Mouse (Mus musculus) intestine, embryonic 16.5 days (tissue): ENCODE measurements around the gene Skor1. TPM values are rescaled to one million over a fixed set of nuclear protein-coding genes. Genes with fewer than 3 reads are reported as not detected.

ENCODE experiments used
- ATAC-seq: fragments of 200-750 bp; cut with Nextera tagmentation; 2 replicates; pipeline ENCODE4 v1.8.0; 2017; ENCODE audit warnings: moderate TSS enrichment, moderate library complexity
- H3K27ac ChIP-seq: fragments of 300-500 bp; sonication (generic); 2 replicates; pipeline ENCODE4 v1.5.1; 2014; ENCODE audit warnings: mild to moderate bottlenecking, low read length
- H3K27me3 ChIP-seq: fragments of 300-500 bp; sonication (generic); replicated peaks from 2 replicates; pipeline ENCODE4 v1.6.1; 2014; ENCODE audit warnings: low read length, control low read depth, mixed read lengths; ENCODE audit not compliant: control insufficient read depth, insufficient read depth
- H3K36me3 ChIP-seq: fragments of 300-500 bp; sonication (generic); 2 replicates; pipeline ENCODE4 v1.6.1; 2014; ENCODE audit warnings: low read length, control low read depth; ENCODE audit not compliant: control insufficient read depth, insufficient read depth
- H3K4me1 ChIP-seq: fragments of 300-500 bp; sonication (generic); 2 replicates; pipeline ENCODE4 v1.6.1; 2014; ENCODE audit warnings: low read length, control low read depth, mixed read lengths; ENCODE audit not compliant: control insufficient read depth, insufficient read depth
- H3K4me2 ChIP-seq: fragments of 300-500 bp; sonication (generic); 2 replicates; pipeline ENCODE4 v1.6.1; 2014; ENCODE audit warnings: low read depth, low read length, control low read depth
- H3K4me3 ChIP-seq: fragments of 300-500 bp; sonication (generic); 2 replicates; pipeline ENCODE4 v1.5.1; 2014; ENCODE audit warnings: mild to moderate bottlenecking, low read length
- H3K9ac ChIP-seq: fragments of 300-500 bp; sonication (generic); 2 replicates; pipeline ENCODE4 v1.6.1; 2014; ENCODE audit warnings: low read depth, low read length
- H3K9me3 ChIP-seq: fragments of 300-500 bp; sonication (generic); 2 replicates; pipeline ENCODE4 v1.6.1; 2016; ENCODE audit warnings: low read length, control low read depth; ENCODE audit not compliant: control insufficient read depth
- WGBS: fragments of 180-500 bp; shearing (Covaris S2); extraction: QIAGEN DNeasy Blood & Tissue Kit; methylation state at CpG from one replicate; pipeline ENCODE4 v1.1.7; 2014; 5-methylcytosine and 5-hydroxymethylcytosine counted together
- polyA plus RNA-seq: library from polyadenylated mRNA; unstranded; fragments of >200 nt; fragmentation: Nextera tagmentation; extraction: Ambion mirVana; gene quantifications from 2 replicates; pipeline ENCODE4 v1.2.1, GENCODE M21; 2015

The Skor1 gene
- polyA plus RNA-seq, result not detected in 2 replicates

DNA sequence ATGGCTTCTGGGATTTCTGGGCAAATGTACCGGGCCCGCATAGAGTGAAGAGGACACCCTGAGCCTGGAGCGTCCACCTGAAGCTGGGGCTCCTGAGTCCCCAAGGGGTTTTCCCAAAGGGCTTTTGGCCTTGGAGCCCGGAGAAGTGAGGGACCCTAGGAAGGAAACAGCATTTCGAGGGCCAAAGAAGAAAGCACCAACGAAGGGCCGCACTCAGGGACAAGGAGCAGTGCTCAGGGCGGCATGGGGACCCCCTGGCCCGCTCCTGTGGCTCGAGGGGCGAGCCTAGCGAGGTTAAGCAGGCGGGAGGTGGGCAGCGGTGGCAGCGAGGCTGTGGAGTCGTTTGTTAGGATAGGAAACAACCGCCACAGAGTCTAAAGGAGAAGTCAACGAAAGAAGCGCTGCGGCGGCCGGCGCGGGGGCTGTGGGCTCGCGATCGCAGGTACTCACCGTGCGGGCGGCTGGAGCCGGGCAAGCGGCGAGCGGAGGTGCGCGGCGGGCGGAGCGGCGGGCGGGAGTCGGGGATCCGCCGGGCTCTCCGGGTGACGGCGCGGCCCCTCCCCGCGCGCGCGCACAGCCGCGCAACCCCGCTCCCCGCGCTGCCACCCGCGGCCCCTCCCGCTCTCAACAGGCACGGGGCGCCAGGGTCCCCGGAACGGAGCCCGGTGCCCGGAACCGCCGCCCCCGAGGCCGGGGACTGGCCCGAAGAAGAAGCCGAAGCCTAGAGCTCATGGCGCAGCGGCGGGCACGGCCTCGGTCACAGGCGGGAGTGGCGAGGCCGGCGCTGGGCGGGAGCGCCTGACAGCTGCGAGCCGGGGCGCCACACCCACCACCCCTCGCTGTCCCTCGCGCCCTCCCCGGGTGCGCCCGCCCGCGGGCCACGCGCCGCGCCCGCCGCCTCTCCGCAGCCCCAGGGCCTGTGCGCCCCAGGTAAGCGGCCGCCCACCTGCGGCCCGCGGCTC lies at the start of gene Skor1:
Skor1 (minus strand) TSS at position 552 of the 962 bp plus-strand sequence.
- under 1% methylated on average over 87 of the region's 108 CpGs for WGBS
- Histone ChIP-seq H3K27me3 (peaks cover 100% of the 10 kb centered on the region), H3K4me2 (peak within 1 kb of the TSS; percentile 91), H3K27ac (no peak within 1 kb of the TSS), H3K4me3 (peak within 1 kb of the TSS; percentile 52), H3K9ac (no peak within 1 kb of the TSS), H3K4me1 (peaks cover 39% of the 10 kb centered on the region), H3K9me3 (0 out of 2 replicates have a peak, but pooled peaks cover 3% of the 10 kb centered on the region), H3K36me3 (no peaks in the 10 kb centered on the region)
- no peak for ATAC-seq

DNA sequence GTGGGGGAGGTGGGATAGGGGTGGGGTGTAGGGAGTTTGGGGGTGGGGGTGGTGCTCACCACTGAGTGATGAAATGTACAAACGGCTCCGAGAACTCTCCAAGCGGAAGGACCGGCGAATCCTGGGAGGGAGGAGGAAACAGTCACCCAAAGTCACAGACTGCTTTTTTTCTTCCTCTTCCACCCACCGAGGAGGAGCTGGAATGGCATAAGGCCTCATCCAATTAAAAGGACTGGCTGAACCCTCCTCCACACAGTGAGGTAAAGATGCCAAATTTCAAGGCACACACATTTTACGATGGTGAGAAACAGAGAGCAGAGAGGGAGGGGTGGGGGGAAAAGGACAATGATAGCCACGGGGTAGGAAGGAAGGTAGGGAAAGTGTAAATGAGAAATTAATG lies 48.5 kb upstream of the Skor1 start:
- Histone ChIP-seq H3K27me3 (no peaks in the 10 kb centered on the region), H3K27ac (no peak overlapping the region), H3K9me3 (no peaks in the 10 kb centered on the region), H3K36me3 (no peaks in the 10 kb centered on the region), H3K4me1 (peaks cover 3% of the 10 kb centered on the region), H3K9ac (no peak overlapping the region), H3K4me2 (0 out of 2 replicates have a peak overlapping the region, but pooled peaks have one; percentile 5), H3K4me3 (no peak overlapping the region)
- ATAC-seq, result no peak
- 15% methylated on average over 8 of the region's 8 CpGs for WGBS

DNA sequence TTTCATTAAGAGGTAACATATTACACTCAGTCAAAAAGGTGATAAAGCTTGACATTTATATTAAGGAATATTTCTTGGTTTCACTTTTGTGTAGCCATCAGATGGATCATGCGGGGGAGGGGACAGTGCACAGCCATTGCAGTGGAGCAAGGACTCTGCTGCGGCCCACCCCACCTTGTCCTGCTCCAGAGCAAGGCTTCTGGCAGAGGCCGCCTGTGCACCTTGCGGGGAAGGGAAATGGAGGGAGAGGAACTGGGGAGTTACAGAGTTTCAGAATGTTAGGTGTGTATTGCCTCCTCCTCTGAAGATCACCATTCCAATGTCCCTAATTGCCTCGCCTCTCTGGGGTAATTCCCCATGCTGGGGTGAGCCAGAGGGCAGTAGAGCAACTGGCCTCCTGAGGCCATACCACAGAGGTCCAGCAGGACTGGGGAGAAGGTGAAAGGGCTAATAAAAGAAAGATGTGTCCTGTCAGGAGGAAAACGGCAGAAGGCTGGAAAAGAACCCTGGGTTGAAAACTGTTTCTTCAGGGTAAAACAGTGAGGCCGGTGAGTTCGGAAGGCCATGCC lies 47.4 kb upstream of the Skor1 start:
- Histone ChIP-seq H3K27ac (no peak overlapping the region), H3K36me3 (no peaks in the 10 kb centered on the region), H3K4me1 (peaks cover 3% of the 10 kb centered on the region), H3K27me3 (no peaks in the 10 kb centered on the region), H3K4me3 (no peak overlapping the region), H3K9me3 (no peaks in the 10 kb centered on the region), H3K9ac (no peak overlapping the region), H3K4me2 (no peak overlapping the region)
- no peak; the same call in 1 of the 2 replicates for ATAC-seq
- WGBS, result 66% methylated on average over 8 of the region's 8 CpGs

DNA sequence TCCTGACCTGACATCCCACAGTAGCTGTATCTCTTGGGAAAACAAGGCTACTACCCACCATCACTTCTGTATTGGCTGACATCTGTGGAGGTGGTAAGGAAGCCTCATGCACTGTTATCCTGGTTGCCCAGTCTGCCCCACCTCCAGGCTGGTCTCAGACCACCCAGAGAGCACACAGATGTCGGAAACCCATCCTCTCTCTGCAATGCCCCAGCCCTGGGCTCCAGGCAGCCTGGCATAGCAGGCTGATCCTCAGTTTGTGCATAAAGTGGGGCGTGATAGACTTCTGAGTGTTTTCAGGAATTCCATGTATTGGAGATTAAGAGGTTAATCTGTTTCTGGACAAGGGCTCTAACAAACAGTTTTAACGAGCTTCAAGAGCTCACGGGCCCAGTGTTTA lies 46.8 kb upstream of the Skor1 start:
- Histone ChIP-seq H3K36me3 (no peaks in the 10 kb centered on the region), H3K4me2 (no peak overlapping the region), H3K4me1 (peaks cover 3% of the 10 kb centered on the region), H3K9ac (no peak overlapping the region), H3K4me3 (no peak overlapping the region), H3K9me3 (no peaks in the 10 kb centered on the region), H3K27me3 (no peaks in the 10 kb centered on the region), H3K27ac (no peak overlapping the region)
- 61% methylated on average over 4 of the region's 4 CpGs for WGBS
- ATAC-seq, result no peak

DNA sequence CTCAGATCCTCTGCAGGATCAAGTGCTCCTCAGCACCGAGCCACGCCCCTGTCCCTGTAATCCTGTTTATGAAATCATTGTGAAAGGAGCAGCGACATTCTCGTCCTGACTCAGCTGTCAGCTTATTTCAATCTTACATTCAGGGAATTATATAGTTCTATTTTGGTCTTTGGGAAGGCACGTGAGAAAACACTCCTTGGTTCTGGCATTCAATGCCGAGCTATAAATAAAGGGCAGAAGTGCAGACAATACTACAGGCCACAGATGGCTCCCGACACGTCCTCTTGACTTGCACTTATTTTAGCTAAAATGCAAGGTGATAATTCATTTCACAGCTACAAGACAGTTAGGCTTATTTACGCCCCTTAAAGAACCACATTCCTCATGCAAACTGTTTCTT lies 46.0 kb upstream of the Skor1 start:
- Histone ChIP-seq H3K4me2 (no peak overlapping the region), H3K36me3 (no peaks in the 10 kb centered on the region), H3K9ac (no peak overlapping the region), H3K9me3 (no peaks in the 10 kb centered on the region), H3K27ac (no peak overlapping the region), H3K27me3 (no peaks in the 10 kb centered on the region), H3K4me3 (no peak overlapping the region), H3K4me1 (peaks cover 3% of the 10 kb centered on the region)
- no peak for ATAC-seq
- WGBS, result 69% methylated on average over 9 of the region's 9 CpGs

DNA sequence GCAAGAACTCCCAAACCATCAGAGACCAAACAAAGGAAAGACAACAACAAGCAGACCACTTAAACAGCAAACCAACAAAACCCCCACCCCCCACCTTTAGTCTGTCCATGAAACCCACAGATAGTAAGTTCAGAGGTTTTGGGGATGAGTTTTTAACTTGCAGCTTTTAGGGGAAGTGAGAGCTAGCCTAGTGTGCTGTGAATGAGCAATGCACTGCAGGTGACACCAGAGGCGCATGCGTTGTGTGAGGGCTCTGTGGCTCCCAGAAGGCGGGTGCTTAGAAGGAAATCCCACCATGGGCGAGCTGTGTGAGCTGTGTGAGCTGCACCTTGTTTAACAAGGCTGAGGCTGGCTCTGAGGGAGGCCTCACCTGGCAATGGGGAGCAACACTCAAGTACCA lies 44.0 kb upstream of the Skor1 start:
- H3K36me3 ChIP-seq, result no peaks in the 10 kb centered on the region
- no peaks in the 10 kb centered on the region for H3K27me3 ChIP-seq
- no peak overlapping the region for H3K4me3 ChIP-seq
- peaks cover 3% of the 10 kb centered on the region for H3K4me1 ChIP-seq
- H3K4me2 ChIP-seq, result no peak overlapping the region
- H3K9ac ChIP-seq, result no peak overlapping the region
- no peak overlapping the region for H3K27ac ChIP-seq
- no peak for ATAC-seq
- 74% methylated on average over 4 of the region's 4 CpGs for WGBS
- no peaks in the 10 kb centered on the region for H3K9me3 ChIP-seq

DNA sequence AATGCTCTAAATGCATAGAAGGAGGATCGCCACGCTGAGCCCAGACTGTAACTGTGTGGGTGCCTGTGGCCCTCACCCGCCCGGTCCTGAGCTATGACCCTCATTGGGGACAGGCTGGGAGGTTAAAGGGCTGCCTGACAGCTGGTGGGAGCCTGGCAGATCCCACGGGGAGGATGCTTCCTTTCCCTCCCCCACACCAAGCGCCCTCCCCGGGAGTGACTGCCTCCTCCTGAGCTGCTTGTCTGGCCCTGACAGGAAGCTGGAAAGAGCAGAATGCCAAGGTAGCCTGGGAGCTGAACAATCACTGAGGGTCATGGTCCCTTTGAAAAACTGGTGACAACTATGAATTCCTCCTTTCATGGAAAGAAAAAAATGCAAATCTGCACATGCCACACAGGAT lies 38.5 kb upstream of the Skor1 start:
- Histone ChIP-seq H3K4me3 (no peak overlapping the region), H3K27ac (no peak overlapping the region), H3K4me2 (no peak overlapping the region), H3K4me1 (peaks cover 6% of the 10 kb centered on the region; the same call in 1 of the 2 replicates), H3K9me3 (no peaks in the 10 kb centered on the region), H3K27me3 (no peaks in the 10 kb centered on the region), H3K36me3 (no peaks in the 10 kb centered on the region), H3K9ac (no peak overlapping the region)
- no peak for ATAC-seq
- WGBS, result 30% methylated on average over 7 of the region's 7 CpGs

DNA sequence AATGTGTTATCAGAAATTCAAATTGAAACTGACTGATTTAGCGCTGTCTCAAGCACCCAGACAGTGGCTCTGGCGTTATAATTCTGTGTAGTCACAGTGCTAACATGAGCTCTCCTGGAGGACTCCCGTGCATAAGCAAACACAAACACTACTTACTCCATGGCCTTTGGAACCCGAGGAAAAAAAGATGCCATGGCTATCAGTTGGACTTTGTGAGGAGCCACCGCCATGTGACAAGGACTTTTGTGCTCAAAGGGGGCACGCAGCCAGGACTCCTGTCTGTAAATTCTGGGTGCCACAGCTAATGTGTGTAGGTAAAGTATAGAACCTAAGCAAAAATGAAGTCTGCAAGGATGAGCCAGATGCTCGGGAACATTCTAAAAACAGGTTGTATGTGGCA lies 36.5 kb upstream of the Skor1 start:
- WGBS, result 61% methylated on average over 7 of the region's 7 CpGs
- no peaks in the 10 kb centered on the region for H3K36me3 ChIP-seq
- H3K9ac ChIP-seq, result no peak overlapping the region
- no peak overlapping the region for H3K4me2 ChIP-seq
- H3K4me3 ChIP-seq, result no peak overlapping the region
- peaks cover 6% of the 10 kb centered on the region; the same call in 1 of the 2 replicates for H3K4me1 ChIP-seq
- H3K27me3 ChIP-seq, result no peaks in the 10 kb centered on the region
- no peak for ATAC-seq
- H3K27ac ChIP-seq, result no peak overlapping the region
- H3K9me3 ChIP-seq, result no peaks in the 10 kb centered on the region

DNA sequence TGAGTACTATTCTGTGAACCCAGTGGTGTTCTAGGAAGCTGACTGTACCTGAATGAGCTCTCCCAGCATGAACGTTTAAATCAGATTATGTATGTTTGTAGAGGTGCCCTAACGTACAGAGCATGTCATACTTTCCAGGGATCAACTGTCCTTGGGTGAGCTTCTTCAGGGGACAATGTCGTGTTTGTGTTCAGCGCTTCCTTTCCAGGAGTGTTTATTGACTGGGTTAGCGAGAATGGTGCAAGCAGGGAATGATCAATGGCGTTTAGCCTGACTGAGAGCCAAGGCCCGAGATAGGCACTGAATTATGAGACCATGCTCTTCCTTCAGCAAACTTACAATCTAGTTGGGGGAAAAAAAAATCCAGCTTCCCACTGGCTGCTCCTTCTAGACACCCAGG lies 35.1 kb upstream of the Skor1 start:
- ATAC-seq, result no peak
- Histone ChIP-seq H3K4me2 (no peak overlapping the region), H3K9me3 (no peaks in the 10 kb centered on the region), H3K4me1 (peaks cover 6% of the 10 kb centered on the region; the same call in 1 of the 2 replicates), H3K9ac (no peak overlapping the region), H3K27me3 (no peaks in the 10 kb centered on the region), H3K27ac (no peak overlapping the region), H3K4me3 (no peak overlapping the region), H3K36me3 (no peaks in the 10 kb centered on the region)
- WGBS, result 54% methylated on average over 7 of the region's 7 CpGs
